Mouse (Mus musculus) C3H10T1/2 (cell line): Measurements from ENCODE around the gene Thtpa. TPM values are rescaled to one million over a fixed set of nuclear protein-coding genes. Genes with fewer than 3 reads are reported as not detected.

ENCODE experiments used
- polyA plus RNA-seq, 2 experiments: library from polyadenylated mRNA; unstranded; fragments of >200 nt; fragmentation: generic; extraction: Trizol; gene quantifications; one replicate each; pipeline ENCODE4 v1.2.1; 2012; ENCODE audit warnings: missing spikeins in 2 of 2

Gene Thtpa
- polyA plus RNA-seq = 10 to 100 TPM in 1 of 2 experiments, 1 to 10 TPM in 1; 3.1 to 11.9 TPM

DNA sequence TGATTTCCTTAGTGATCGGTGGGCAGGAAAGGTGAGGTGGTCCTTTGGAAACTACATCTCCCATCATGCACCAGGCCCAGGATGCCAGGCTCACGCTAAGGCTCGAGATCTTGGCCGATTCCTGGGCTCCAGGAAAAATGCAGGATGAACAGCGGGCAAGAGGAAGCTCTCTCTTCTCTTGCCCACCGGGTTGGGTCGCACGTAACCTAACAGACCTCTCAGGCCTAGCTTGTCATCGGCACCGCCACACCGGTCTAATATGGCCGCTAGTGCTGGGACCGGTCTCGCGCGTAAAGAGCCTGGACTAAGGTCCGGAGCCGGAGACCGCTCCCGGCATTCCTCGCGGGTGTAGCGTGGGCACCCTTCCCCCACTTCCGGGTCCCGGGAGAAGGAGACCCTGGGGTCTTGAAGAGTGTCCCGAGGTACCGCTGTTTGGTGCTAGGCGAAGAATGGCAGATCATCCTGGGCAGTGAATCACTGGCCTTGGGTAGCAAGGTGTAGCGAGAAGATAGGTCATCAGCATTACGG is at the start of gene Thtpa:
TSS of gene Thtpa (plus strand) at position 81 of the 528 bp plus-strand sequence.

DNA sequence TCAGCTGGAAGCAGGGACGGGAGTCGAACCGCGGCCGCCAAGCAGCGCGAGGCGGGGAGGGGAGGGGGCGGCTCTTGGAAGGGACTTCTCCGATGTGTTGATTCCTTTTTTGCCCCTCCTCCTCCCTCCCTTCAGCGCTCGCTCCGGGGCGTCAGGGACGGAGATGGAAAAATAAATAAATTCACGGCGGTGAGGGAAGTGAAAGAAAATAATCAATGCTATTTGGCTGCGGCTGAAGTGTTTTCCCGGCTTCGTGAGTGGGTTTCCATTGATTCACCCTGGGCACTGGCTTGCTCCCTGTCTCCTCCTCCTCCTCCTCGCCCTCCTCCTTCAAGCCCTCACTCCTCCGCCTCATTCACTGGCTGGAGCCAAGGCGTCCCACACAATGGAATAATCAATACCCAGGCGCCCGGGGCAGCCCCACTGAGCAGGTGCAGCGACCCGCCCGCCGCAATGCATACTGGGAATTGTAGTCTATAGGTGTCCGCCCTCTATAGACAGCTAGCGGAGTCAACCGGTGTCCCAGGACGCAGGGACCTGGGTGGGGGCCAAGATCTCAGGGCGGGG is 2.5 kb upstream of the Thtpa start, which contains the start of gene Zfhx2:
TSS of gene Zfhx2 (minus strand) at position 314 of the 567 bp plus-strand sequence.

DNA sequence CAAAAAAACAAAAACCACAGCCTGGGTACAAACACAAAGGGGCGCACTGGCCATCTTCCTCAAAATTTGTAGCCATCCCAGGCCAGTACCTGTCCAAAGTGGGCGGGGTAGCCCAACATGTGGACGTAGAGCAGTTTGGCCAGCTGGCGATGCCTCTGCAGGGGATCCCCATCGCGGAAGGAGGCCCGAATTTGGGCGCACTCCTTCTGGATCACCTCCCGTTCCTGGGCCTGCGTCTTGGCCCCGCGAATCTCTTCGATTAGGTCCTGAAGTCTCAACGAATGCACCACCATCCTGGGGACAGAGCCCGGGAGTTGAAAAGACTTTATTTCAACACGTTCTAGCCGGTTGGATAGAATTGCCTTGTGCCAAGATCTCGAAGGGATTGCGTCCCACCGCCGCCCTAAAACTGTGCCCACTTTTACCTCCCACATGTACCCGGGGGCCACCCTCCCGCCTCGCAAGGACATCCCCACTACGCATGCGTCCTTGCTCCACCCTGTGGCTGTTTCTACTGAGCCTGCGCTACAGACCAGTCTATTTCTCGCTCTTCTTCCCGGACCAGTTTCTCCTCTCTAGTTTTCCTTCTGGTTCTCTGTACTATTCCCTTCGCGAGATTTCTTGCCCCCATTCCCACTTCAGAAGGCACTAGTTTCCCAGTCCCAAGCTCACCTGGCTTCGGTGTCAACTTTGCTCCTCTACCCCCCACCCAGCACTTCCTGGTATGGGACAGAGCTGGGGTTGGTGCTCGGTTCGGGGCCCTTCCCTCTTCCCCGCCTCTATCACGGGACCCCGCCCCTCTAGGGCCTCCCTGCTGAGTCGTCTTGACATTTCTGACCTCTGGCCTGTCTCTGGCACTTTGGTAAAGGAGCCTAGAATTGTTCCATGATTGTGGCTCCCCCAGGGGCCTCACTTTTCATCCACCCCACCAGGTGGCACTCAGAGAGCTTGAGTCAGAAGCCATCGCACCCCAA is 11.5 kb downstream of the Thtpa start, which contains the start of gene Ap1g2:
TSS of gene Ap1g2 (minus strand) at position 758 of the 974 bp plus-strand sequence.

DNA sequence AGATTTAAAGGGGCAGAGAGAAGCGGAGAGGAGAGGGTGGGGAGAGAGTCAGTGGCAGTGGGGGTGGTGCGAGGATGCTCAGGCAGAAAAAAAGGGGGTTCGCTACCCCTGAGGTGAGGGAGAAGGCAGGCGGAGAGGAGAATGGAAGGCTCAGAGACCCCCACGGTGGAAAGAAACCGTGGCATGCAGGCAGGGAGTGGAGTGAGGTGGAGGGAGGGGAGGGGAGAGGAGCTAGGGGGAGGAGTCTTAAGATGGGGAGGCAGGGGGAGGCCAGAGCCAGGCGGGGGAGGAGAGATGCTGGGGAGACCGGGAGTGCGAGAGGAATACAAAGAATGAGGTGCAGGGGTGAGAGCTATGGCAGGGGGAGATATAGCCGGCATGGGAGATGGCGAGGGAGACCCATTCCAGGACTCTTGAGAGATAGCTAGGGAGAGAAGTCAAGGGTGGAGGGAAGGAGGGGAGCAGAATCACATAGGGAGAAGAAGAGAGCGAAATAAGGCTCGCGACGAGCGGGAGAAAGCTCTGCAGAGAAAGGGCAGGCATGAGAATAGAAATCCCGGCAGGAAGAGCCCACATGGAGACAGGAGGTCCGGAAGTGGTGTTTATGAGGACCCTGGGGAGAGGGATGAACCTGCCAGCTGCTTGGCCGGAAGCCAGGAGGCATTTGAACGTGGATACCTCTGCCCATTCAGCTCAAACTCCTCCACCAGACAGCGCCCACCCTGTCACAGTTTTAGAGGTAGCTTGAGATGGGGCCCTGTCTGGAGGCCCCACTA is 22.0 kb downstream of the Thtpa start, which contains the start of gene Jph4:
TSS of gene Jph4 (minus strand) at position 511 of the 776 bp plus-strand sequence.

Other genes starting within 250 kb of the Thtpa start
- gene Homez, start 223.8 kb upstream of the Thtpa start, polyA plus RNA-seq = 1 to 10 TPM in 1 of 2 experiments, under 1 TPM in 1; 0.33 to 2.6 TPM
- gene Ppp1r3e, start 217.2 kb upstream of the Thtpa start, polyA plus RNA-seq = under 1 TPM; 0.53 to 0.73 TPM
- 10 to 100 TPM in 1 of 2 experiments, 1 to 10 TPM in 1; 2.4 to 13.8 TPM for gene Bcl2l2, start 211.4 kb upstream of the Thtpa start, polyA plus RNA-seq
- gene Gm20521, start 211.3 kb upstream of the Thtpa start, polyA plus RNA-seq = 1 to 10 TPM in 1 of 2 experiments, under 1 TPM in 1; 0.08 to 1.2 TPM
- 100 to 1,000 TPM in 1 of 2 experiments, 10 to 100 TPM in 1; 99.1 to 108 TPM for gene Pabpn1, start 202.3 kb upstream of the Thtpa start, polyA plus RNA-seq
- under 1 TPM; 0.01 to 0.37 TPM for gene Slc22a17, start 181.7 kb upstream of the Thtpa start, polyA plus RNA-seq
- under 1 TPM in 1 of 2 experiments, not detected in 1; 0.05 TPM for gene Efs, start 168.7 kb upstream of the Thtpa start, polyA plus RNA-seq
- gene Il25, start 162.1 kb upstream of the Thtpa start, polyA plus RNA-seq = not detected
- gene Cmtm5, start 158.5 kb upstream of the Thtpa start, polyA plus RNA-seq = not detected
- not detected for gene Myh6, start 127.9 kb upstream of the Thtpa start, polyA plus RNA-seq
- not detected for gene Gm17428, start 117.9 kb upstream of the Thtpa start, polyA plus RNA-seq
- under 1 TPM; 0.05 to 0.07 TPM for gene Myh7, start 100.2 kb upstream of the Thtpa start, polyA plus RNA-seq
- gene Ngdn, start 79.3 kb upstream of the Thtpa start, polyA plus RNA-seq = 10 to 100 TPM; 11.8 to 40.7 TPM
- gene Zfhx2, start 2.5 kb upstream of the Thtpa start, polyA plus RNA-seq = under 1 TPM; 0.08 to 0.59 TPM
- 1 to 10 TPM; 4.9 to 6.1 TPM for gene Ap1g2, start 11.8 kb downstream of the Thtpa start, polyA plus RNA-seq
- under 1 TPM in 1 of 2 experiments, not detected in 1; 0.01 TPM for gene Jph4, start 22.2 kb downstream of the Thtpa start, polyA plus RNA-seq
- gene Dhrs2, start 127.2 kb downstream of the Thtpa start, polyA plus RNA-seq = not detected